Mouse (Mus musculus) liver, adult 2 months (tissue): ENCODE measurements around the gene Mmd.

Experiments used
- CTCF ChIP-seq: fragments of 200-500 bp; IDR thresholded peaks from 2 replicates; pipeline ENCODE4 v1.5.1; 2011; ENCODE audit warnings: low read depth, low read length, control low read depth
- POLR2A ChIP-seq: fragments of 200-500 bp; IDR thresholded peaks from 2 replicates; pipeline ENCODE4 v1.6.1; 2011; ENCODE audit warnings: low read length, control low read depth; ENCODE audit not compliant: insufficient read depth; ENCODE audit errors: extremely low read depth

GRCm38 (mm10) chr11:90292766-90293165 lies 43.5 kb downstream of the Mmd start:
- TF ChIP-seq CTCF (no peak), POLR2A (no peak)
